Mouse (Mus musculus): ENCODE data around the gene Ctla4.

- TF ChIP-seq GATA1 (IDR thresholded peaks at IDR 0.05; ENCODE audit: borderline replicate concordance, low read length), result no peak
- TF ChIP-seq FLI1 (IDR thresholded peaks at IDR 0.05; ENCODE audit: low read length), result no peak
Observed at GRCm38 (mm10) chr1:60961080-60961479, 74.3 kb downstream of the Ctla4 start.
